Mouse (Mus musculus): ENCODE measurements at regions not wholly inside any gene's neighbourhood (a gene's known extent, or its start where the extent isn't known, plus 50 kb on each side); places are given as distances from the start of the nearest gene placed in this dataset.

DNA sequence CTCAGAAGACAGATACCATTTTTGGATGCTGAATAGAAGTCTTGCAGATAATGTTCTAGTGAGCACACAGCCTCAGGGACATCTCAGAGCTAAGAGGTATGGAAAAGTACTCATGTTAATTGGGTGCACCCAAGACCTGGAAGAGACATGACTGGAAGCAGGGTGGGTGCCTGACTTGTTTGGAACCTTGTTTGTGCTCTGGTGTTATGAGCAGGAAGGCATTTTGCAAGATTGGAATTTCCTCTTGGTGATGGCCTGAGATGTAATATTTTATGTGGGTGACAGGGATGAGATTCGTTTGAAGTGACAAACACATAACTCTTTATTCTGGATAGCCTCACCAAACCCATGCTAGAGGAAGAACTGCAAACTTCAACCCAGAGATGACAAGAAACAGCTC is 53.7 kb upstream of the Fam49a start:
- TF ChIP-seq CTCF (IDR thresholded peaks at IDR 0.05; ENCODE audit: extremely low read depth, insufficient read length, insufficient replicate concordance, low read depth, low read length), result no peak
- no peak for TF ChIP-seq POLR2A (IDR thresholded peaks at IDR 0.05; ENCODE audit: low read depth, low read length)
